Mouse (Mus musculus): ENCODE measurements around the gene Ndufs5.

The Ndufs5 gene

DNA sequence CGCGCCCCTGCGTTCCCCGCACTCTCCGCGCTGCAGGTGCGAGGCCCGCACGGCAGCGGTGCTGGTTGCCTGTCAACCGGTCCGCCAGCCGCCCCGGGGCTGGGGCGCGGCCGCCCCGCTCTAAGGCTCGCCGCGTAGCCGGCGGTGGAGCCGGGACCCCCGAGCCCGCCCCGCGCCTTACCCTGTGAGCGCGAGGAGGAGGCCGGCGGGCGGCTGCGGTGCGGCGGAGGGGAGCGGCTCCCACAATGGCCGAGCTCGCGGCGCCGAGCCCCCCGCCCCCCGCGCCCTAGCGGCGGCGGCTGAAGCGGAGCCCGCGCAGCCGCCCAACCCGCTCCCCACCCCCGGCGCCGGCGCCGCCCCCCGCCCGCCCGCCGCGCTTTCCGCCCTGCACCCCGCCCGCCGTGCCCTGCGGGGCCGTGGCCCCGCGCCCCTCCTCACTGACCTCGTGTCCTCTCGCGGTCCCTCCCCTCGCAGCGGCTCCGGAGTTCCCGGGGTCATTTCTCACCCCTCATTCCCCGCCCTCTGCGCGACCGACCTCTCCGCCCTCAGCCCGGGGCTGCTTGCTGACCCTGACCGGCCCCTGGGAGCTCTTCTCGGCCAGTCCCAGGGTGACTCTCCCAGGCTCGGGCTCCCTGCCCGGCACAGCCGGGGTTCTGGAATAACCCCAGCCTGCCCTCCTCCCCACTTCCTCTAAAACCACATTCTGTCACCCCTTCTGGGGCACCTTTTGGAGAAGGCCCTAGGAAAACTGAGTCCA lies 30.8 kb downstream of the Ndufs5 start:
- in situ Hi-C loops (cut with MboI, MseI) = no loop called here

- in situ Hi-C loops (cut with MboI, MseI) = no loop called here
Measured at GRCm38 (mm10) chr4:123686368-123687024, 31.5 kb downstream of the Ndufs5 start.

GRCm38 (mm10) chr4:123685506-123686242 lies 32.3 kb downstream of the Ndufs5 start:
- in situ Hi-C loops (cut with MboI, MseI) = no loop called here

- in situ Hi-C loops (cut with MboI, MseI) = no loop called here
Measured at GRCm38 (mm10) chr4:123685046-123685445, 33.0 kb downstream of the Ndufs5 start.

DNA sequence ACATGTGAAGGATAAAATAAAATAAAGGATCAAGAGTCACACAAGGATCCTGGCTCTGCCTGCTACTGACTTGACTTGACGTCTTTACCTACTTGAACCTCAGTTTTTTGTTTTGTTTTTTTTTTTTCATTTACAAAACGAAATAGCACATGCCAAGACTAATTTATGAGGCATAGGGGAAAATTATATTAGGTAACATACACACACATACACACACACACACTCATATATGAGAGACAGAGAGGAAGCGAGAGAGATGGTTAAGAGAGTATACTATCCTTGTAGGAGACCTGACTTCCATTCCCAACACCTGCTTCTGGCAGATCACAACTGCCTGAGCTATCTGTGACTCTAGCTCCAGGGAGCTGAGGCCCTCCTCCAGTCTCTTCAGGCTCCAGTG lies 33.7 kb downstream of the Ndufs5 start, which contains the start of gene Macf1:
TSS of gene Macf1 (minus strand) at position 101 of the 400 bp plus-strand sequence.
- in situ Hi-C loops (cut with MboI, MseI) = no loop called here

GRCm38 (mm10) chr4:123682291-123682690 lies 35.7 kb downstream of the Ndufs5 start:
- in situ Hi-C loops (cut with MboI, MseI) = no loop called here

GRCm38 (mm10) chr4:123680962-123681361 lies 37.0 kb downstream of the Ndufs5 start:
- in situ Hi-C loops (cut with MboI, MseI) = no loop called here

GRCm38 (mm10) chr4:123677060-123677804 lies 40.8 kb downstream of the Ndufs5 start:
- in situ Hi-C loops (cut with MboI, MseI) = no loop called here

DNA sequence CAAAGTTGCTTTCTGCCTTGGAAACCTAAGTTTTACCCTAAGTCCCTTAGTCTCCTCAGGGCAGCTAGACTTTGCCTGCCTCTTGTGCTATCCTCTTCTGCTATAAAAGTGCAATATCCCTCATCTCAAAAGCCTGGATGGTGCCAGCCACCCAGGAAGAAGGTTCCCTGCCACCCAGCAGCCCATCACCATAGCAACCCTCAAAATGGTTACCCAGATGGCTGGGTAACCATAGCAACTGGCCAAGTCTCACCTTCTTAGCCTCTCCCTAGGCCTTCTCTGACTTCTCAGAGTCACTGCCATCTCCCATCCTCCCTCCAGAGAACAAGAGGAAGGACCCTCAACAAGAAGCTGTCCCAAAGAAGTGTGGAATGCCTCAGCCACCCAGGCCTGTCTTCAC lies 47.4 kb downstream of the Ndufs5 start:
- in situ Hi-C loops (cut with MboI, MseI) = no loop called here

- in situ Hi-C loops (cut with MboI, MseI) = loop anchor here (5.0 kb wide), 1 partner anchor 83 kb away; the partner anchor contains the start of gene Akirin1
Measured at GRCm38 (mm10) chr4:123669696-123670095, 48.3 kb downstream of the Ndufs5 start.

DNA sequence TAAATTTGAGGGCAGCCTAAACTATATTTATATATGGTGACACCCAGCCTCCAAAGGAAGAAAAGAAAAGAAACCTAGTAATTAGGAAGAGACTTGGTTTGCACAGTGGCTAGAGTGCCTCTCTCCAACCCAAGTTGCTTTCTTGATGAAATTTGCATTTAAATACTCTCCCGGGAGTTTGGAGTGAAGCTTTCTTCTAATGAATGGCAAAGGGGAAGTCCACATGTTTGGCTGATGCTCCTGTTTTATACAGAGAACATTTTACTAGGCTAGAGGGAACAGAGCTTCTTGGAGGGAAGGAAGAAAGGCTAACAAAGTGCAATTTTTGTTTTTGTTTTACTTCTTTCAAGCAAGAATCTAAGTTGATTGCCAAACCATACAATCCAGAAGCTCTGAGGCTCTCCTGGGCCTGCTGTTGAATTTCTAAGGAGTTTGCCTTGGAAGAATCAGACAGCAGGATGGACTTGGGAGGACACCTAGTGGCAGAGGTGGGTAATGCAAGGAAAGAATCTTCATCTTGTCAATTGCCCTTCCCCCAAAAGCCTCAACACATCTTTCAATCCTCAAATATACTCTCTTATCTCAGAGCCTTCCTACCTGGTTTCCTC lies 50.6 kb downstream of the Ndufs5 start:
- in situ Hi-C loops (cut with MboI, MseI) = loop anchor here (5.0 kb wide), 1 partner anchor 85 kb away; the partner anchor contains the start of gene Akirin1

DNA sequence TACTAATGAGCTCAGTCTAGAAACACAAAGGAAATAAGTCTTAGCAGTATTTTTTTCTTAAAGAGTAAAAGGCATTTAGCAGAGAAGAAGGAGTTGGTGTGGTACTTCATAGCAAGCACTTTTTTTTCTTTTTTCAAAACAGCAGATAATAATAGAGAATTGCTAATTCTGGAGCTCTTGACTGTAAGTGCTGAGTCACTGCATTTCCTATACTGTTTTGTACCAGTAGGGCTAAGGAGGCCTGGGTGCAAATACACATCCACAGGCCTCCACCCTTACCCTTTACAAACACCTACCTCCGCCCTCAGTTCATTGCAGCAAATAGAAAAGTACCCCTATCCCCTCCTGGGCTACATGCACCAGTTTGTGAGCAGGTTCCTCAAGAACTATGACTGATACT lies 51.5 kb downstream of the Ndufs5 start:
- in situ Hi-C loops (cut with MboI, MseI) = loop anchor here (5.0 kb wide), 1 partner anchor 86 kb away; the partner anchor contains the start of gene Akirin1

GRCm38 (mm10) chr4:123665681-123666278 lies 52.2 kb downstream of the Ndufs5 start:
- in situ Hi-C loops (cut with MboI, MseI) = loop anchor here (5.0 kb wide), 1 partner anchor 87 kb away; the partner anchor contains the start of gene Akirin1

- in situ Hi-C loops (cut with MboI, MseI) = loop anchor here (5.0 kb wide), 1 partner anchor 87 kb away; the partner anchor contains the start of gene Akirin1
Measured at GRCm38 (mm10) chr4:123664951-123665661, 52.9 kb downstream of the Ndufs5 start.

GRCm38 (mm10) chr4:123664021-123664950 lies 53.7 kb downstream of the Ndufs5 start:
- in situ Hi-C loops (cut with MboI, MseI) = no loop called here

- in situ Hi-C loops (cut with MboI, MseI) = no loop called here
Measured at GRCm38 (mm10) chr4:123663688-123663965, 54.4 kb downstream of the Ndufs5 start.

GRCm38 (mm10) chr4:123662914-123663687 lies 54.9 kb downstream of the Ndufs5 start:
- in situ Hi-C loops (cut with MboI, MseI) = no loop called here
